Mouse (Mus musculus) ZHBTc4 (cell line): ENCODE data around the gene Adcy7.

Experiments used
- DNase-seq: peaks from one replicate; pipeline ENCODE4 v3.0.0-alpha.2; 2011; ENCODE audit warnings: low read depth, low spot score

Adcy7 gene

DNA sequence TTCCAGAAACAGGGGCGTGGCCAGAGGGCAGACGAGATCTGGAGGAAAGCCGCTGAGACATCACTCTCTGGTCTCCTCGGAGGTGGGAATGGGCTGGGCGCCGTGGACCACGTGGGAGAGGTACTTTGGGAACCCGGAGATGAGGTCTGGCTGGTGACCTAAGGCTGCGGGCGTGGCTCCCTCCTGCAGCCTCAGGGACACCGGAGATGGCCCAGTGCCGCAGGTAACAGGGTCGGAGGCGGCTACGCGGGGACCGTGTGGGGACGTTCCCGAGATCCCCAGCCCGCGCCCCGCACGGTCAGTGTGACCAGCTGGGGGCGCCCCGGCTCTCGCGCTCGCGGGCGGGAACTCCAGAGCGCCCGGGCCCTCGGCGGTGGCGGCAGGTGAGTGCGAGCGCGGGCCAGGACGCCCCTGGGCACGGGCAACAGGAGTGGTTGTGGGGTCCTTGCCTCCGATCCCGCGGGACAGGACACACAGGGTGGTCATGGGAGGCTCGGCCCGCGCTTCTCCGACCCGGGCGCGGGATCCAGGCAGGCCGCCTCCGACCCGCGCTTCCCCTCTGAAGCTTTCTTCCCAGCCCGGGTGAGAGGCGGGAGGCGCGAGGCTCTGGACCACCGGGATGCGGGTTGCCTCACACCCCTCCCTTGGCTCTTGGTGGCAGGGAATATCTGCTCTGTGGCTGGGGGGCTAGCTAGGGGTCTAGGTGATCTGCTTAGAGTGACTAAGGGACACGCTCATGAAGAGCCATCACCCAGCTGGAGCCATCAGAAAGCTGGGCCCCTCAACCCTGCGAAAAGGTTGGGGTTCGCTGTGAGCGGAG is at the start of gene Adcy7:
Adcy7 (plus strand) TSS at position 173 of the 820 bp plus-strand sequence.
- peak; percentile 81 for DNase-seq

DNA sequence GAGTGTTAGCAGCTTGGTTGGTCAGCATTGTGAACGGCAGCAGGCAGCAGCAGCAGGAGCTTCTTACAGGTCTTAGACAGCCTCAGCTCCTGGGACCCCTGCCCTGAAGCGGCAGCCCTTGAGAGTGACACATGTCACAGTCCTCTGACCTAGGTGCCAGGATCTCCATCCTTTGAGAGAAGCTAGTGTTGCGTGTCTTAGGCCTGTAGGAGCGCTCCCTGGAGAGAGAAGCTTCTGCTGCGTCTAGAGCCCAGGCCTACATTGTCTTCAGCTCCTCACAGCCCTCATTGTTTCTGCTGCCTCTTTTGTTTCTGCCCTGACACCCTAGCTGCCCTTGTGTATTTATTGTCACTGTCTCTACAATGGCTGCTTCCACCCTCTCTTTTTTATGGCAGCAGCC is 46.8 kb upstream of the Adcy7 start:
- DNase-seq, result peak; percentile 13

DNA sequence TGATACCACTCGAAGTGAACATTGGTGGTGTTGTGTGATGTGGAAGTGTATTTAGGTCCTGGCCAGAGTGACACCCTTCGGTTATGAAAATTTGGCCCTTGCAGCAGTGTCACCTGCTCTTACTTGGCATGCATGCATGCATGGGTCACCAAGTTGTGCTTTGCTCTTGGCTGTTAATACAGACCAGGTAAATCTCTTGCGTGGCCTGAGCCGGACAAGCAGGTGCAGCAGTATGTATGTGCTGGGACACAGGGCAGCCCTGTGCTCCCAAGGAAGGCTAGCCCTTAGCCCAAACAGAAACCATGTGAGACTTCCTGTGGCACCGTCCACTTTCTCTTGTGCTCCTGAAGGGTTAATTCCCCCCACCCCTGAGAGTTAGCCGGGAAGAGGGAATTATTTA is 44.4 kb upstream of the Adcy7 start:
- DNase-seq, result no peak

DNA sequence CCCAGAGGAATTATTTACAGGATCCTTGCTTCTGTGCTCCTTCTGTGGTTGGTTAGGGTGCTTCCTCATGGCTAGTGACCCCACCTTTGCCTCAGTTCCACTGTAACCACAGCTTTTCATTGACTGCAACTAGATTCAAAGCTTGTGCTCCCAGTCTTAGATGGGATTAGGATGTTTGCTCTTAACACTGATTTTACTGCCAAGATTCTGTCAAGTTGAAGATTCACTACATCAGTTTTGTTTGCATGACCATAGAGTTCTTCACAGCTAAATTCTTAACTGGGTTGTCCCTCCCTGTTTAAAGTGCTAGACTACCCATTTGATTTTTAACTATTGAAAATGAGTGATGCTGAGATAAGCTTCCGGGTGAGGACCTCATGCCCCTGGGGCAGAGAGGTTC is 43.9 kb upstream of the Adcy7 start:
- no peak for DNase-seq

DNA sequence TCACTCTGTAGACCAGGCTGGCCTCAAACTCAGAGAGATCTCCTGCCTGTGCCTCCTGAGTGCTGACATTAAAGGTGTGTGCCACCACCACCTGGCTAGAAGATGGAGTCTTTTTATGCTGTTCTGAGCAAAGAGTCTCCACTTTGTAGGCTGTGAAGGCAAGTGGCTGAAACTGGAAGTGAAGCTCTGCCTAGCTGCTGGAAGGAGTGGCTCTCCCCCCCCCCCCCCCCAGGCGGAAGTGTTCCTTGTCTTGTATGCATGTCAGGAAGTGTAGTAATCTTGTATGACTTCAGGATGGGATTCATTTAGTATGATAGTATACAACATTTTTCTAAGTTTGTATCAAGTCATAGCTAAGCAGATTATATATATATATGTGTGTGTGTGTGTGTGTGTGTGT is 43.4 kb upstream of the Adcy7 start:
- peak; percentile 15 for DNase-seq

DNA sequence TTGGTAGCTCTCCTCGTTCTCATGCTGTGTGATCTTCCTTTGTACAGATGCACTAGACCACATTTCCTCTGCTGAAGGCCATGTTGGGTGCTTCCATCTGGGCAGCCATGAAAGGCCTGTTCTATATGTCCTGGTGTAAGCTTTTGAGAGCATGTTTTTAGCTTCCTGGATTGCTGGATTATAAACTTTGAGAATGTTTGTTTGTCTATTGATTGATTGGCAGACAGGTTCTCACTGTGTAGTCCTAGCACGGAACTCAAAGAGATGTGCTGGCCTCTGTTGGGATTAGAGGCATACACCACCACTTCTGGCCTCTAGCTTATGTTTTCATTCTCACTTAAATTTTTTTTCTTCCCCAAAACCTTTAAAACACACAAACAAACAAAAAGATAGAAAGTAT is 35.5 kb upstream of the Adcy7 start:
- DNase-seq, result no peak

DNA sequence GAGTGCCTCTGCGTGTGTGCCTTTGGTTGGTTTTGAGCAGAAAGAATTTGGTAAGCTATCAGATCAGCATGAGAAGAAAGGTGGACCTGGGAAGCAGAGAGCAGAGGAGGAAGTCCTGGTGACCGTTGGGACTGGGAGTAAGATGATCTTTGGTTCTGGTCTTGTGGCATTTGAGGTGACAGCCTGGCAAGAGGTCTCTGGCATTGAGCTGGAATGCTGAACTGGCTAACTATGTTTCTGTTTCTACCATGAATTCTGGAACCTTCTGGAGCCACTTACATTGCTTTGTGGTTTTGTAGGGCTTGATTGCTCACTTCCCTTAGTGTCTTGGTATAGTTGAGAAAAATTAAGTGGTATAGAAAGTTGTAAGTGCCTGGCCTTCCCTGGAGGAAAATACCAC is 34.6 kb upstream of the Adcy7 start:
- no peak for DNase-seq

DNA sequence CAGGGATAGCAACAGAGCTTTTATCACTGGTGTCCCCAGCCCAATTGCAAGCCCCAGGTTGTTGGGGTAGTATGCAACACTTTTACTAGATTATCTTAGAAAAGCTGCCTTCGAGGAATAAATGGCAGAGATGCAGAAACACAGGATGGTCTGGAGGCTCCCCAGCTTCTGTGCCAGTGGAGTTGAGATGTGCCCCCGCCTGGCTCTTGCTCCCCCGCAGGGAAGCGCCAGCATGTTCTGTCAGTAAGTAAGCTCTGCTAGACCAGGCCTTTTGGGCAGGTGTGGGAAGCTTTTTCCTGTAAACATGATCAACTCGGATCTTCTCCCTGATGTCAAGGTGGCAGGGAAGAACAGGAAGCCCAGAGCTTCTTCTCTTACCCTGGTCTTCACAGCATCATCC is 32.9 kb upstream of the Adcy7 start:
- no peak for DNase-seq

DNA sequence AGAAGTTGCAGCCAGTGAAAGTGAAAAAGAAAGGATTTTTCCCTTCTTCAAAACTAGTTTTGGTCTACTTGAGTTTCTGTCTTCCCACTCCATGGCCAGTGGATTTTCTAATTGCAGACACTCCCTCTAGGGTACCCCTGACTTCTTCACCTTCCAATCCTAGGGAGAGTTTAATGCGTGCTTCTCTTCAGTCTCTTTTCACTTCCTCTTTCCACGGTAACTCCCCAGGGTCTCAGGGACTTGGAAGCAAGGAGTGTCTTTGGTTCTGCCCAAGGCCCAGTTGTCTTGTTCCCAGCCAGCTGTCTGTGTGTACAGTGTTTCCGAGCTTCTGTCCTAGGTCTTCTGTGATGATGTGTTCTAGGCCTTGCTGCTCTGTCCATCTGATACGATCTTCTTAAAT is 30.3 kb upstream of the Adcy7 start:
- DNase-seq, result no peak

DNA sequence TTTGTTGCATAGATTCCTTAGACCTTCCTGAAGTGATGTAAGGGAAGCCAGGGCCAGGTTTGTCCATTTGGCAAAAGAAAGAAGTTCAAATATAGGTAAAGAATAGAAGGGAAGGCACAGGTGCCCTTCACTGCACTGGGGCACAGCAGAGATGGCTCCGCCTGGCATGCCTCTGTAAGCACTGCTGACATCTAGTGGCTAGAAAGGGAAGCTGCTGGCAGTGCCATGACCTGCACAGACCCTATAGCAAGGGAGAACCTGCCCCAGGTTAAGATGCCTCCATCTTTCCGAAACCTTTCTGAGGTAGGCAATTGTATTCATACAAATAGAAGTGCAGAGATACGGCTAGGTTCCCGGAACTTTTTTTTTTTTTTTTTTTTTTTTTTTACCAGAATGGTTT is 27.9 kb upstream of the Adcy7 start:
- peak; percentile 64 for DNase-seq

DNA sequence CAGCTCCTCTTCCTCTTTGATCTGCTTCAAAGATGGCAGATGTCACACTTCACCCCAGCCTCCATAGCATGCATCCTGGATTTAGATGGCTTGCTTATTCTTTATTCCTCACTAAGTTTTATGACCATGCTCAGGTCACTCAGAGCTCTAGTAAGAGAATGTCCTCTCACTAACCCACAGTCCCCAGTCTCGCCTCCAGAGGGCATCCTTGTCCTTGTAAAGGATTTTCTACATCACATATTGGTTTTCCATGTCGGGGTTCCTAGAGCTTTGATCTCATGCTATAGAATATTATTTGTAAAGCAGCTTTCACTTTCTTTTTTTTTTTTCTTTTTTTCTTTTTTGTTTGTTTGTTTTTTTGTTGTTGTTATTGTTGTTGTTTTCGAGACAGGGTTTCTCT is 19.4 kb upstream of the Adcy7 start:
- peak; percentile 66 for DNase-seq

DNA sequence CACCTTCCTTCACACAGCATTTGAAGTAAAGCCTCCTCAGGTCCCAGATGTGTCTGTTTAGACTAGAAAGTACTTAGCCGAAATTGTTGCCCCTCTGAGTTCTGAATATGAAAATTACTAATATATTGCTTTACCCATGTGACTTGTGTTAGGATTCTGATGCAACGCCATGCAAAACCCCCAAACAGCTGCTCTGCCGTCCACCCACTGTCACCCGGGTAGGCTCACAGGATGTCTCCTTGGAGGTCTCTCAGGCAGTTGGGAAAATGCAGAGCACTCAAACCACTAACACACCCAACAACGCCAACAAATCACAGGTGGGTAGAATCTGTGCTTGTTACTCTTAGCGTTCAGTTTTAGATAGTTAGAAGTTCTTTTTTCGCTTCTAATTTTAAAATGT is 17.2 kb upstream of the Adcy7 start:
- no peak for DNase-seq

DNA sequence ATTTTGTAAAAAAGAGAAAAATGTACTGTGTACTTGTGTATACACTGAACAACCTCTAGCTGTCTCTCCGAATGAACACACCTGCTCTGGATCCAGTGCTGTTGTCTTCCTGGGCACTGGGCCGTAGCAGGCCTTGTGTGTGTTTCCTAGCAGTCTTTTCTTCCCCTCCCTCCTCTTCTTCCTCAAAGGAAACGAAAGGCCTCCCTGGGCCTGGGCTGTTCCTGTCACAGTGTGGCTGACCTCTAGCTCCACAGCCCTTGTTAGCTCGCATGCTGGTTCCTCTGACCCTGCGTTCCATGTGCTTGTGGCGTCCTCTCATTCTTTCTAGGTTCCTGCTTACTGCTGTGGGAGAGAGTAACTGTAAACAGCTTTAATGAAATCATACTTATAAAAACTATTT is 14.2 kb upstream of the Adcy7 start:
- no peak for DNase-seq

DNA sequence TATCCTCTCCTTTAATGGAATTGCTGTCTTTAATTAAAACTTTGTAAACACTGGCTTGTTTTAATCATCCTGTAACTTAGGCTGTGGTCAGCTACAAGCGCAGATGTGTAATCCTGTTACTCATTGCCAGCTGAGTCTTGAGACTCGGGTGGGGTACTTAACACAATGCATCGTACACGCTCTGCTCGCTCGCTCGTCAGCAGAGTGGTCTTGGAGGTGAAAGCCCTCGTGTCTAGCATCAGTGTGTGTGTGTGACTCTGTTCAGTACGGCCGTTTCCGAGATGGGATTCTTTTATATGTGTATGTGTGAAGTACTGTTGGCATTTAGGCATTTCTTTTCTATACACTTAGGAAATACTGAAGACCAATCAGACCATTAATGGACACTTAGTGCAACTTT is 13.7 kb upstream of the Adcy7 start:
- no peak for DNase-seq

DNA sequence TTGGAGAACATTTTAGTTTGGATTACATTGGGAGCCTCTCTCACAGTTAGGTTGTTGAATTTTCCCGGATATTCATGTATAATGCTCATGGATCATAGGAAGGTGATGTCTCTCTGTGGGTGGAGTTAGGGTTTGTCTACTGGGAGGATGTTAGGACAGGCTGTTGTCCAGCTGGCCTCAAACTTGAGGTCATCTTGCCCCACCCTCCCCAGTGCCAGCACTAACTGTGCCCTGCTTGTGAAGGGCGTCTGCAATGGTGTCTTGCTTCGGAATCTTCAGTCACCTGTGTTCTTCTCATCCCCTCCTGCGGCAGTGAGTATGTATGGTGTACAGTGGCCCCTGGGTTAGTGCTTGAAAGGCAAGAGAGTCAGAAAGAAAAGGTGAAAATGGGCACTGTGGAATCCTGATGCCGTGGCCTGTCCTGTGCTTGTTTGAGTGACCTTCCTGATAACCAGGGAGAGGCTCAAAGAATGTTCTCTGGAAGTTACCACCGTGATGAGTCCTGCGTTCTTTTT is 11.7 kb upstream of the Adcy7 start:
- no peak for DNase-seq

DNA sequence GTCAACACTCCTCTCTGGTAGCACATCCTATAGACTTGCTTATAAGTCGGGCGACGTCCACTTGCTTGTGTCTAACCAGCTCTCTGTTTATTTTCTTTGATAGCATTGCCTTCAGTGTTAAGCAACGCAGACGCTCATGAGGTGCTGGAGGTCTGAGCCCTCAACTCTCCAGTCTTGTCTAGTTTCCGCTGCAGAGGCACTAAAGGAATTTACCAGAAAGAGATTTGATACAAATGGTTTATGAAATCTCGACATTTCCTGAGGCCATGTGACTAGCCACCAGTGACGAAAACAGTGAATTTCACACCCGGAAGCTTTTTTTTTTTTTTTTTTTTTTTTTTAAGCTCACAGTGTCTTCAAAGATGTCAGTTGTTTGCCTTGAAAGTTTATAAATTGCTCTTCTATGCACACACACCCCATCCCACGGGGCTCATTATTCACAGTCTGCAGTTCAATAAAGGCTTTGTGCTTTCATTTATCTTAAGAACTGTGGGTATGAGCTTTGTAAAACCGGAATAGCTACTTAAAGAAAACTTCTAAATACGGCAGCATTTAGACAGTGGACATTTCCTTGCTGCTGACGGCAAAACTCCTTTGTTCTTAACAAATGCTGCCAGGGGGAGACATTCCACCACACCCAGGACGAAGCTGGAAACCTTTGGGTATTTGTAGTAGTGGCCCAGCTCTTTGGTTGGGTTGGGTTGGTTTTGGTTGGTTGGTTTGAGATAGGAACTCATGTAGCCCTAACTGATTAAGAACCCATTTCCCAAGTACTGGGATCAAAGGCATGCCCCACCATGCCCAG is 9.2 kb upstream of the Adcy7 start:
- DNase-seq, result peak; percentile 70

DNA sequence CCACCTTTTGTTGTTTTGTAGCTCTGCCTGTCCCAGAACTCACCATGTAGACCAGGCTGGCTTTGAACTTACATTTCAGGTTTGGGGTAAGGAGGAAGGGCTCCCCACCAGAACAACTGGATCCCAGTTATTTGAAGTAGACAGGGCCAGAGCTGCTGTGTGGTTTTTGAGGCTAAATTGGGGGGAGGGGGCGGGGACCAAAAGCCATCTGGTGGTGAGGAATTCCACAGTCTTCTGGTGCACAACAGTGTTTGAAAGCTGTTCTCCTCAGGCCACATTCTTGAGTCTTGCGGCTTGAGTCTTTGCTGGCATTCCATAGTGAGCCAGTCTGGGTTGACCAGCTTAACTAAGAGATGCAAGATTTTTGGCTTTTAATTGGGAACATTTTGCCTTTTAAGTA is 6.7 kb upstream of the Adcy7 start:
- DNase-seq, result peak; percentile 67

DNA sequence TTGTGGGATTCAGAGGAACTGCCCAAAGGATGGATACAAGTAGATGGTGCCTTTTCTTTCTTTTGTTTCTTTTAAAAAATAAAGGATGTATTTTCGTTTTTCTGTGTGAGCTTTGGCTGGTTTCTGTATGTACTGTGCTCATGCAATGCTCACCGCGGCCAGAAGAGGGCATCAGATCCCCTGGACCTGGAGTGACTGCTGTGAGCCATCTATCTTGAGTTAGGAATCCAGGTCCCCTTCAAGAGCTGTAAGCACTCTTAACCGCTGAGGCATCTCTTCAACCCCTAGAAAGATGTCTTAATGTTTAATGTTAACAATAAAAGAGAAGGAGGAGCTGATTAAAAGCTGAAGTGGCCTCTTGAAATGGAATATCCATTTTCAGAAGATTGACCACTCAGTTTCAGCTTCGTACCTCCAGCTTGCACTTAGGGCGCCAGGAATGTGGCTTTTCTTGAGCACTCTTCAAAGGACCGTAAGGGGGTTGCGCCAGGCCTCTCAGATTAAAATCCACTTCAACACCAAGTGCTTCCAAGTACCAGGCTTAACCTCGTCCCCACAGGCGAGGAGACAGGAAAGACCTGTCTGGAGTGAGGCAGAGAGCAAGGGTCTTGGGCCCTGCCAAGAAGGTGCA is 5.9 kb upstream of the Adcy7 start:
- DNase-seq, result peak; percentile 82

DNA sequence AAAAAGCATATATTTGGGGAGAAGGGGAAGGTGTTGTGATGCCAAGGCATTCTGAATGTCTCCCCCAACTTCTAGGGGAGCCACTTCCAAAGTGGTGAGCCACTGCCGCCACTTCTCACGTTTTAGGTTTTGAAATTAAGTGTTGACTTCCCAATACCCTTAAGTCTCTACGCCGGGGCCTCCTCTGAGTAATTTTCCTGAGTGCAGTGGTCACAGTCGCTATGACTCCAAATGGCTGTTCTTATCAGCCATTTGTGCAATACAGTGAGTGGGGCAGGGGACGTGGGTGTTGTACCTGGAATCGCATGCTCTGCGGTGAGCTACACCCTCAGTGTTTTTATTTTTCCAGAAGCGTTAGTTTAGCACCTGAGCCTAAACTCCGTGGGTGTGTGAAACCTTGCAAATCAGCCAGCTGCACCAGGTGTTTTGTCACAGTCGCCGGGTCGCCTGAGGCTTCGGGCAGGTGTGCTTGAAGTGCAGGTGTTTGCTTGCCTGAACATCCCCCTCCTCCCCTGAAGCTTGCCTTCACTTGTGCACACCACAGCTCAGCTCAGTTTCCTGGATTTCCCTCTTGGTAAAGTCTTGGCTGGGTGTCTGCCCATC is 5.3 kb upstream of the Adcy7 start:
- DNase-seq, result no peak

DNA sequence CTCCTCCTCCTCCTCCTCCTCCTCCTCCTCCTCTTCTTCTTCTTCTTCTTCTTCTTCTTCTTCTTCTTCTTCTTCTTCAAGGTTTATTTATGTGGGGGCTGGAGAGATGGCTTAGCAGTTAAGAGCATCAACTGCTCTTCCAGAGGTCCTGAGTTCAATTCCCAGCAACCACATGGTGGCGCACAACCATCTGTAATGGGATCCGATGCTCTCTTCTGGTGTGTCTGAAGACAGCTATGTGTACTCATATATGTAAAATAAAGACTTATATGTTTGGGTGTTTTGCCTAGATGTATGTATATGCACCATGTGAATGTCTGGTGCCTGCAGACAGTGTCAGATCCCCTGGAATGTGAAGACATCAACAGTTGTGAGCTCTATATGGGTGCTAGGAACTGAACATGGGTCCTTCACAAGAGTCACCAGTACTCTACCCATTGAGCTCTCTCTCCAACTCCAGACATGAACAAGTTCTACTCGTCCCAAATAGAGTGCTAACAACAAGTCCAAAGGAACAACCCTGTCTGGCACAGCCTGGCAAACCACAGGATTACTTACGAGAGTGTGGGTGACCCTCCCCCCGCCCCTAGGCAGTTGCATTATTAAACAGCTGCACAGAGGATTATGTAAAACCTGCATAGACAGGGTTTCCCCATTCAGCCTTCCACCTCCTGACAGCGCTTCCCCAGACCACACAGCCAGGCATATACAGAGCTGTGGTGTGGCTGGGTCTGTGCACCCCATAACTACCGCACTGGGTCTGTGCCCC is 2.9 kb upstream of the Adcy7 start:
- DNase-seq, result no peak

DNA sequence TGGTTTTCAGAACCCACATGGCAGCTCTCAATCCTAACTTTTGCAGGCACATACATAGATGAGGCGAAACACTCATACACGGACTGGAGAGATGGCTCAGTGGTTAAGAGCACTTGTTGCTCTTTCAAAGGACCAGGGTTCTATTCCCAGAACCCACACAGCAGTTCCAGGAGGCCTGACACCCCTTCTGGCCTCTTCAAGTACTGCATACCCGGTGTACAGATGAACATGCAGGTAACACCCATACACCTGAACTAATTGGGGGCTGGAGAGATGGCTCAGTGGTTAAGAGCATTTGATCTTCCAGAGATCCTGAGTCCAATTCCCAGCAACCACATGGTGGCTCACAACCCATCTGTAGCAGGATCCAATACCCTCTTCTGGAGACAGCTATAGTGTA is 2.1 kb upstream of the Adcy7 start:
- DNase-seq, result peak; percentile 30
